Mouse (Mus musculus): ENCODE measurements around the gene Cacna2d2. TPM values are rescaled to one million over a fixed set of nuclear protein-coding genes. Genes with fewer than 3 reads are reported as not detected.
A peak's percentile ranks its signal among the peaks of the same experiment; 100 is the strongest.

Cacna2d2 gene
- polyA plus RNA-seq, 1 experiment: 0.01 TPM

GRCm38 (mm10) chr9:107539940-107540339 is 140.5 kb downstream of the Cacna2d2 start:
- Histone ChIP-seq H3ac (ENCODE audit: control insufficient read depth, insufficient read length, low read depth) (no peak overlapping the region), H3K79me2 (ENCODE audit: control insufficient read depth, insufficient read depth) (peaks cover 26% of the 10 kb centered on the region), H3K27me3 (ENCODE audit: control insufficient read depth, insufficient read depth, insufficient read length) (no peaks in the 10 kb centered on the region), H3K36me3 (ENCODE audit: control insufficient read depth, insufficient read depth) (peaks cover 15% of the 10 kb centered on the region), H3K4me3 (ENCODE audit: insufficient read depth, poor library complexity, severe bottlenecking) (no peak overlapping the region), H3K79me3 (ENCODE audit: low read depth) (peaks cover 24% of the 10 kb centered on the region)
- no peak for TF ChIP-seq MYOD1 (IDR thresholded peaks at IDR 0.05; ENCODE audit: control insufficient read depth, insufficient read length, low read depth)
- TF ChIP-seq CTCF (IDR thresholded peaks at IDR 0.05; ENCODE audit: control insufficient read depth, insufficient read depth, insufficient read length): no peak
- no peak for TF ChIP-seq CEBPB (IDR thresholded peaks at IDR 0.05; ENCODE audit: low read depth)
- no peak for TF ChIP-seq FOSL1 (IDR thresholded peaks at IDR 0.05; ENCODE audit: insufficient read depth, low read length, poor library complexity, severe bottlenecking)
- no peak for TF ChIP-seq MYOG (IDR thresholded peaks at IDR 0.05; ENCODE audit: control insufficient read depth, extremely low read depth, insufficient read length)
- TF ChIP-seq MAX (IDR thresholded peaks at IDR 0.05): no peak
- no peak for TF ChIP-seq USF1 (IDR thresholded peaks at IDR 0.05; ENCODE audit: low read depth)

- H3ac ChIP-seq (ENCODE audit: control insufficient read depth, insufficient read length, low read depth): no peak overlapping the region
- H3K79me3 ChIP-seq (ENCODE audit: low read depth): peaks cover 19% of the 10 kb centered on the region
- H3K27me3 ChIP-seq (ENCODE audit: control insufficient read depth, insufficient read depth, insufficient read length): no peaks in the 10 kb centered on the region
- no peak overlapping the region for H3K4me3 ChIP-seq (ENCODE audit: insufficient read depth, poor library complexity, severe bottlenecking)
- TF ChIP-seq MAX (IDR thresholded peaks at IDR 0.05) (no peak), CEBPB (IDR thresholded peaks at IDR 0.05; ENCODE audit: low read depth) (no peak), FOSL1 (IDR thresholded peaks at IDR 0.05; ENCODE audit: insufficient read depth, low read length, poor library complexity, severe bottlenecking) (no peak), MYOD1 (IDR thresholded peaks at IDR 0.05; ENCODE audit: control insufficient read depth, insufficient read length, low read depth) (no peak), MYOG (IDR thresholded peaks at IDR 0.05; ENCODE audit: control insufficient read depth, extremely low read depth, insufficient read length) (no peak), CTCF (IDR thresholded peaks at IDR 0.05; ENCODE audit: control insufficient read depth, insufficient read depth, insufficient read length) (no peak), USF1 (IDR thresholded peaks at IDR 0.05; ENCODE audit: low read depth) (no peak)
- H3K36me3 ChIP-seq (ENCODE audit: control insufficient read depth, insufficient read depth): peaks cover 15% of the 10 kb centered on the region
- peaks cover 21% of the 10 kb centered on the region for H3K79me2 ChIP-seq (ENCODE audit: control insufficient read depth, insufficient read depth)
These were observed 141.0 kb downstream of the Cacna2d2 start for GRCm38 (mm10) chr9:107540420-107540819.

GRCm38 (mm10) chr9:107541005-107541404 is 141.6 kb downstream of the Cacna2d2 start:
- Histone ChIP-seq H3K36me3 (ENCODE audit: control insufficient read depth, insufficient read depth) (peaks cover 15% of the 10 kb centered on the region), H3ac (ENCODE audit: control insufficient read depth, insufficient read length, low read depth) (no peak overlapping the region), H3K79me2 (ENCODE audit: control insufficient read depth, insufficient read depth) (peaks cover 16% of the 10 kb centered on the region), H3K79me3 (ENCODE audit: low read depth) (peaks cover 13% of the 10 kb centered on the region), H3K27me3 (ENCODE audit: control insufficient read depth, insufficient read depth, insufficient read length) (no peaks in the 10 kb centered on the region), H3K4me3 (ENCODE audit: insufficient read depth, poor library complexity, severe bottlenecking) (no peak overlapping the region)
- TF ChIP-seq MYOD1 (IDR thresholded peaks at IDR 0.05; ENCODE audit: control insufficient read depth, insufficient read length, low read depth) (no peak), CTCF (IDR thresholded peaks at IDR 0.05; ENCODE audit: control insufficient read depth, insufficient read depth, insufficient read length) (no peak), CEBPB (IDR thresholded peaks at IDR 0.05; ENCODE audit: low read depth) (no peak), FOSL1 (IDR thresholded peaks at IDR 0.05; ENCODE audit: insufficient read depth, low read length, poor library complexity, severe bottlenecking) (no peak), MYOG (IDR thresholded peaks at IDR 0.05; ENCODE audit: control insufficient read depth, extremely low read depth, insufficient read length) (no peak)

DNA sequence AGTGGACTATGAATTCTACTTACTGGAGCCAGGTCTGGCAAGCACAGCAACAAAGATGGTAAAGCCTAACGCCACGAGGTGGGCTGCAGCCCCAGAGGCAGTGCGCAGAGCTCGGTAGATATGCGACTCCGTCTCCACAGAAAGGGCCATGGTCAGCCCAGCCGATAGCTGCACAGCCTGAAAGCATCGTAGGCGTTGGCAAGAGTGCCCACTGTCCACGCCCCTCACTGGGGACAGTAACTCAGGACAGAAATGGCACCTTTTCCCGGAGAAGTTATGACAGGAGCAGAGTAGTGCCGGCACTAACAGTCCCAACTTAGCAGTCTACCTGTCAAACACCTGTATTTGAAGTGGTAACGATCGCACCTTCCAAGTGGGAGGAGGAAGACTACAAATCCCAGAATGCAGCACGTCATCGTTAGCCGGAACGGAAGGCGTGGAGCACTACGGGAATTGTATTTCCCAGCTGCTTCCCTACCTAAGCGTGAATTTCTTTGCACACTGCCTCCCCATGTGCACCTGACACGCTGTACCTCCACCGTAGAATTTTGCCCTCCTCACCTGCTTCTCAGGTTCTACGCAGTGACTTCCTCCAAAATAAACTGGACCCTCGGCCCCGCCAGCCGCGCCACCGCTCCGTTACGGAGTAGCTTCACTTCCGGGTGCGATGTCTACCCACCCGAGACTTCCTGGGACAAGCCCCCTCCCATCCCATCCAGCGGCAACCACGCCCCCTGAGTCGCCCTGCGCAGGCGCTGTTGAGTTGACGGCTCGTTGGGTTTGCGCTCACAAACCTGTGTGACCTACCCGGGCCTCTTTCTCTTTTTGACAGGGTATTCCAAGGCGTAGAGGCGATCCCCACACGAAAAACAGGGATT is 142.3 kb downstream of the Cacna2d2 start, which contains the start of the genes Cyb561d2 and Nprl2:
Cyb561d2 (minus strand) TSS at position 720 of the 878 bp plus-strand sequence.
Nprl2 (plus strand) TSS at position 753 of the 878 bp plus-strand sequence.
- peak within 1 kb of the TSS; percentile 43 for H3ac ChIP-seq (ENCODE audit: control insufficient read depth, insufficient read length, low read depth)
- peaks cover 7% of the 10 kb centered on the region for H3K79me3 ChIP-seq (ENCODE audit: low read depth)
- H3K79me2 ChIP-seq (ENCODE audit: control insufficient read depth, insufficient read depth): peaks cover 9% of the 10 kb centered on the region
- H3K4me3 ChIP-seq (ENCODE audit: insufficient read depth, poor library complexity, severe bottlenecking): peak within 1 kb of the TSS; percentile 38
- no peaks in the 10 kb centered on the region for H3K27me3 ChIP-seq (ENCODE audit: control insufficient read depth, insufficient read depth, insufficient read length)
- TF ChIP-seq FOSL1 (IDR thresholded peaks at IDR 0.05; ENCODE audit: insufficient read depth, low read length, poor library complexity, severe bottlenecking) (no peak), MYOG (IDR thresholded peaks at IDR 0.05; ENCODE audit: control insufficient read depth, extremely low read depth, insufficient read length) (no peak), MAX (IDR thresholded peaks at IDR 0.05) (no peak), MYOD1 (IDR thresholded peaks at IDR 0.05; ENCODE audit: control insufficient read depth, insufficient read length, low read depth) (no peak), USF1 (IDR thresholded peaks at IDR 0.05; ENCODE audit: low read depth) (no peak), CTCF (IDR thresholded peaks at IDR 0.05; ENCODE audit: control insufficient read depth, insufficient read depth, insufficient read length) (no peak), CEBPB (IDR thresholded peaks at IDR 0.05; ENCODE audit: low read depth) (no peak)
- peaks cover 15% of the 10 kb centered on the region for H3K36me3 ChIP-seq (ENCODE audit: control insufficient read depth, insufficient read depth)

DNA sequence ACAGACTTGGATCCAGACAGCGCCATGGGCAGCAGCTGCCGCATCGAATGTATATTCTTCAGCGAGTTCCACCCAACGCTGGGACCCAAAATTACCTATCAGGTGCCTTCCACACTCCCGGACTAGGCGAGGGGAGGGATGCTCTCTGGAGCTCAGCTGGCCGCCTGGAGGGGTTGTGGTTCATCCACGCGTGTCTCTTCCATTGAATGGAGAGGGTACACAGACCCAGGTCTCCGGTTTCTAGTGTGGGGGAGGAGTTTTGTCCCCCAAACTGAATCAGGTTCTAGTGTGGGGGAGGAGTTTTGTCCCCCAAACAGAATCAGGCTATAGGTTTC is 142.9 kb downstream of the Cacna2d2 start:
- peaks cover 15% of the 10 kb centered on the region for H3K36me3 ChIP-seq (ENCODE audit: control insufficient read depth, insufficient read depth)
- H3K4me3 ChIP-seq (ENCODE audit: insufficient read depth, poor library complexity, severe bottlenecking): peak overlapping the region; percentile 38
- peak overlapping the region; percentile 41 for H3ac ChIP-seq (ENCODE audit: control insufficient read depth, insufficient read length, low read depth)
- H3K79me2 ChIP-seq (ENCODE audit: control insufficient read depth, insufficient read depth): peaks cover 2% of the 10 kb centered on the region
- no peak for TF ChIP-seq MAX (IDR thresholded peaks at IDR 0.05)
- no peak for TF ChIP-seq MYOD1 (IDR thresholded peaks at IDR 0.05; ENCODE audit: control insufficient read depth, insufficient read length, low read depth)
- TF ChIP-seq CTCF (IDR thresholded peaks at IDR 0.05; ENCODE audit: control insufficient read depth, insufficient read depth, insufficient read length): no peak
- no peak for TF ChIP-seq MYOG (IDR thresholded peaks at IDR 0.05; ENCODE audit: control insufficient read depth, extremely low read depth, insufficient read length)
- TF ChIP-seq CEBPB (IDR thresholded peaks at IDR 0.05; ENCODE audit: low read depth): no peak
- no peak for TF ChIP-seq USF1 (IDR thresholded peaks at IDR 0.05; ENCODE audit: low read depth)
- no peak for TF ChIP-seq FOSL1 (IDR thresholded peaks at IDR 0.05; ENCODE audit: insufficient read depth, low read length, poor library complexity, severe bottlenecking)
- no peaks in the 10 kb centered on the region for H3K27me3 ChIP-seq (ENCODE audit: control insufficient read depth, insufficient read depth, insufficient read length)
- peaks cover 1% of the 10 kb centered on the region for H3K79me3 ChIP-seq (ENCODE audit: low read depth)
